Mouse (Mus musculus) megakaryocyte, embryonic 14.5 days (primary cell): ENCODE measurements around the gene Scel.

ENCODE experiments used
- FLI1 ChIP-seq: IDR thresholded peaks from 2 replicates; pipeline ENCODE4 v1.6.1; 2012; ENCODE audit warnings: low read length, inconsistent platforms, mixed read lengths
- GATA1 ChIP-seq: IDR thresholded peaks from 3 replicates; pipeline ENCODE4 v1.6.1; 2012; ENCODE audit warnings: mixed read lengths, low read length, inconsistent platforms, borderline replicate concordance

DNA sequence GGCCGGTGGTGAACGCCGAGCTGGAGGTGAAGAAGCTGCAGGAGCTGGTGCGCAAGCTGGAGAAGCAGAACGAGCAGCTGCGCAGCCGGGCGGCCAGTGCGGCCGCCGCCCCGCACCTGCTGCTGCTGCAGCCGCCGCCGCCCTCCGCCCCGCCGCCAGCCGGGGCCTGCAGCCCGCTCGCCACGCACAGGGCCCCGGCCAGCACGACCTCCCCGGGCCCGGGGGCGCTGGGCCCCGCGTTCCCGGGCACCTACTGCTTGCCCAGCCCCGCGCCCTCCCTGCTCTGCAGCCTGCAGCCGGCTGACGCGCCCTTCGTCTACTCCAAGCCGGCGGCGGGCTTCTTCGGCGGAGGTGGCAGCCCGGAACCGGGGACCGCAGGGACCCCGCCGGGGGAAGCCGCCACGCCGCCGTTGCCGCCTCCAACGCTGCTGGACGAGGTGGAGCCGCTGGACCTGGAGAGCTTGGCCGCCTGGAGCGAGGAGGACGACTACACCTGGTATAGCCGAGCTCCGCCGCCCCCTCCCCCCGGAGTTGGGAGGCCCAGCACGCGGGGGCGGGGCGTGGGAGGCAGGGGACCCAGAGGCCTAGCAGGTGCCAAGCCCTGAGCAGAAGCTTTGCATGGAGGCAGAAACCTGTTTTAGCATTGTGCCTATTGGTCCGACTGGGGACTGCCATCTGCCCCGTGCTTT is 137.4 kb downstream of the Scel start:
- TF ChIP-seq GATA1 (no peak), FLI1 (no peak)
